Mouse (Mus musculus) stomach, embryonic 15.5 days (tissue): ENCODE measurements around the gene Lrp5. TPM values are rescaled to one million over a fixed set of nuclear protein-coding genes. Genes with fewer than 3 reads are reported as not detected.
"Not testable (repeated sequence)": the region's sequence is repeated elsewhere in the genome, so short reads cannot be mapped to it uniquely, and the experiment has no call there.

Experiments used
- ATAC-seq: fragments of 200-750 bp; cut with Nextera tagmentation; 2 replicates; pipeline ENCODE4 v1.8.0; 2017; ENCODE audit warnings: low read depth, moderate number of reproducible peaks, moderate TSS enrichment; ENCODE audit not compliant: insufficient read depth, low FRiP score
- H3K27ac ChIP-seq: fragments of 300-500 bp; sonication (generic); 2 replicates; pipeline ENCODE4 v1.5.1; 2015; ENCODE audit warnings: mild to moderate bottlenecking, inconsistent platforms
- H3K27me3 ChIP-seq: fragments of 300-500 bp; sonication (generic); replicated peaks from 2 replicates; pipeline ENCODE4 v1.6.1; 2015; ENCODE audit warnings: inconsistent platforms
- H3K36me3 ChIP-seq: fragments of 300-500 bp; sonication (generic); 2 replicates; pipeline ENCODE4 v1.6.1; 2015; ENCODE audit warnings: inconsistent platforms
- H3K4me1 ChIP-seq: fragments of 300-500 bp; sonication (generic); 2 replicates; pipeline ENCODE4 v1.6.1; 2015; ENCODE audit warnings: inconsistent platforms
- H3K4me2 ChIP-seq: fragments of 300-500 bp; sonication (generic); 2 replicates; pipeline ENCODE4 v1.6.1; 2015; ENCODE audit warnings: mild to moderate bottlenecking, inconsistent platforms
- H3K4me3 ChIP-seq: fragments of 300-500 bp; sonication (generic); replicated peaks from 2 replicates; pipeline ENCODE4 v1.5.1; 2015; ENCODE audit warnings: inconsistent platforms
- H3K9ac ChIP-seq: fragments of 300-500 bp; sonication (generic); 2 replicates; pipeline ENCODE4 v1.6.1; 2015; ENCODE audit warnings: inconsistent platforms
- H3K9me3 ChIP-seq: fragments of 300-500 bp; sonication (generic); 2 replicates; pipeline ENCODE4 v1.6.1; 2016; ENCODE audit warnings: inconsistent platforms
- WGBS: fragments of 180-500 bp; shearing (Covaris S2); methylation state at CpG from one replicate; pipeline ENCODE4 v1.1.7; 2015; 5-methylcytosine and 5-hydroxymethylcytosine counted together
- polyA plus RNA-seq: library from polyadenylated mRNA; unstranded; fragments of >200 nt; fragmentation: Nextera tagmentation; extraction: Ambion mirVana; gene quantifications from 2 replicates; pipeline ENCODE4 v1.2.1, GENCODE M21; 2015

Lrp5 gene
- polyA plus RNA-seq, 1 experiment from 2014 or later: 5.3 TPM

DNA sequence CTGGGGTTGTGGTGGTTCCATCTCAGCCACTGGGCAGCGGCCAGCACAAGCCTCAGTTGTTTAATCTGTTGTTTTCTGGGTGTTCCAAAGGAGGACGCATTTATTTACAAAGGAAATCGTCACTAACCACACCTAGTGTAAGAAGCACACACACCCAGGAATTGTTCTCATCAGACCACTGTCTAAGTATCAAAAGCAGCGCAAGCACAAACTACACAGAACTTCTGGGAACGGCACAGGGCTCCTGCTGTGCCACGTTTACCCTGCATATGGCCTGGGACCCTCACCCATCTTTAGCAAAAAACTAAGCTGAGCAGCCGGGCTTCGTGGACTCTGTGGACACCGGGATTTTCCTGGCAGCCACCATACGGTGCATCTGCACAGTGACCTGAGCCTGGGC lies 17.8 kb downstream of the Lrp5 start:
- no peak overlapping the region for H3K9ac ChIP-seq
- 72% methylated on average over 10 of the region's 10 CpGs for WGBS
- no peaks in the 10 kb centered on the region for H3K27me3 ChIP-seq
- H3K4me3 ChIP-seq: no peak overlapping the region
- no peak overlapping the region for H3K4me2 ChIP-seq
- peaks cover 34% of the 10 kb centered on the region for H3K4me1 ChIP-seq
- peak overlapping the region; percentile 13; the same call in 1 of the 2 replicates for H3K27ac ChIP-seq
- no peaks in the 10 kb centered on the region for H3K9me3 ChIP-seq
- no peak for ATAC-seq
- peaks cover 17% of the 10 kb centered on the region; the same call in 1 of the 2 replicates for H3K36me3 ChIP-seq

DNA sequence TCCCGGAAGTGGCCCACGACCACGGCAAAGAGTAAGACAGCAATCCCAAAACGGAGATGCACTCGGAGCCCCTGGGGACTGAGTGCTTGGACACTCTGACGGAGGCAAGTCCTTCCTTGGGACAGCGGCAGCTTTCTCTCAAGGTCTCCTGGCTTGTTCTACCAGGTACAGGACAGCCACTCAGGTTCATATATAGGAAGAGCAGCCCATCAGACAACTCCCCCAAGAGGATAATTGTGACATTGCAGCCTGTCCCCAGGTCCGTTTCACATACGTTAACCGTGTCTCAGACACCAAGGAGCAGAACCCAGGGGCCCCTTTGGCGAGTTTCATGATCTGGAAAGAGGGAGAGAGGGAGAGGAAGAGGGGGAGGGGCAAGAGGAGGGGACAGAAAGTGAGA lies 18.4 kb downstream of the Lrp5 start:
- H3K9ac ChIP-seq: no peak overlapping the region
- no peaks in the 10 kb centered on the region for H3K9me3 ChIP-seq
- peaks cover 34% of the 10 kb centered on the region for H3K4me1 ChIP-seq
- ATAC-seq: no peak
- no peak overlapping the region for H3K27ac ChIP-seq
- no peak overlapping the region for H3K4me2 ChIP-seq
- no peaks in the 10 kb centered on the region for H3K27me3 ChIP-seq
- H3K36me3 ChIP-seq: peaks cover 17% of the 10 kb centered on the region; the same call in 1 of the 2 replicates
- no peak overlapping the region for H3K4me3 ChIP-seq
- 66% methylated on average over 11 of the region's 11 CpGs for WGBS

DNA sequence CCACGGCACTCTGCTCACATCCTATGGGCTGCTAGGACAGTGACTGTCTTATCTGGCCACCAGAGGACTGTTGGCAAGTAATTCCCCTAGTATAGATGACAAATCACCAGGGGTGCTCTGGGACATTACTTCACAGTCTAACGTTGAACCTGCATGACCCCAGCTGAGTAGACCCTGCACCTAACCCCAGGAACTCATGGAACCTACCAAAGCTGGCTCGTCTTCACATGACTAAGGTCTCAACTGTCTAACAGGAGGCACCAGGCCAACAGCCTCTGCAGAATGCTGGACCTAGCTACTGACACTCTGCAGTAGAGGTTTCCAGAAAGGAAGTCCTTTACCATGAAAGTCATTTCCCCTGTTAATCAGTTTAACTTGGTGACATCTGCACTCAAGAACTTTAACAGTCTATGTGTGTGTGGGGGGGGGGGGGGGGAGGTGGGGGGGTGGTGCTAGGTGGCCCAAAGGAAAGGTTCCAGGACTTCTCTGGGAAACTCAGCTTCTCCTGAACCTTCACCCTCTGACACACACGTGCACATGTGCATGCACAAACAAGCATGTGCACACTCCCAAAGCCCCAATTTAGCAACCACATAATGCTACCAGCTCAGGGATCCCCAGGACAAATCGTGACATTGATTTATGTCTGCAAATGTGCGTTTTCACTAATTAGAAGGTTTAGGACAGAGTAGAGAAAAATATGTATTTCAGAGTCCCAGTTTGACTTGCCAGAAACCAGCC lies 19.0 kb downstream of the Lrp5 start:
- H3K9ac ChIP-seq: no peak overlapping the region
- H3K4me1 ChIP-seq: peaks cover 34% of the 10 kb centered on the region
- H3K27ac ChIP-seq: peak overlapping the region; percentile 51
- no peak overlapping the region for H3K4me3 ChIP-seq
- ATAC-seq: no peak
- H3K36me3 ChIP-seq: peaks cover 12% of the 10 kb centered on the region; the same call in 1 of the 2 replicates
- H3K9me3 ChIP-seq: no peaks in the 10 kb centered on the region
- H3K4me2 ChIP-seq: no peak overlapping the region
- no peaks in the 10 kb centered on the region for H3K27me3 ChIP-seq
- 61% methylated on average over 6 of the region's 6 CpGs for WGBS

DNA sequence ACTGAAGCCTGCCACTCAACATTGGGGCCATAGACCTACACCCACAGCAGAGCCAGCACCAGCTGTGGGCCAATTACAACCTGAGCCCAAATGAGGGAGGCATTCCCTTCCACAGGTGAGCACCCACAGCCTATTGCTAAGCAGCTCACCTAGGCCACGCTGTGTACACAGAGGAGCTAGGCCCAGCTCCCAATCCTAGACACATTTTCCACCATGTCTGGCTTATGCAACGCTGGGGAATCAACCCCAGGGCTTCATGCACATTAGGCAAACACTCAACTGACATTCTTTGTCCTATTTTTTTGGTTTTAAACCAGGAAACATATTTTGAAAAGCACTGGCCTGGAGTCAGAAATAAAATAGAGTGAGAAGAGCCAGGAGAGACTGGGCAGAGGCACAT lies 19.7 kb downstream of the Lrp5 start:
- Histone ChIP-seq H3K9ac (no peak overlapping the region), H3K27ac (peak overlapping the region; percentile 51), H3K4me2 (no peak overlapping the region), H3K4me1 (peaks cover 34% of the 10 kb centered on the region), H3K36me3 (0 out of 2 replicates have a peak, but pooled peaks cover 5% of the 10 kb centered on the region), H3K4me3 (no peak overlapping the region), H3K9me3 (no peaks in the 10 kb centered on the region), H3K27me3 (no peaks in the 10 kb centered on the region)
- ATAC-seq: no peak
- WGBS: 75% methylated on average over 2 of the region's 2 CpGs

DNA sequence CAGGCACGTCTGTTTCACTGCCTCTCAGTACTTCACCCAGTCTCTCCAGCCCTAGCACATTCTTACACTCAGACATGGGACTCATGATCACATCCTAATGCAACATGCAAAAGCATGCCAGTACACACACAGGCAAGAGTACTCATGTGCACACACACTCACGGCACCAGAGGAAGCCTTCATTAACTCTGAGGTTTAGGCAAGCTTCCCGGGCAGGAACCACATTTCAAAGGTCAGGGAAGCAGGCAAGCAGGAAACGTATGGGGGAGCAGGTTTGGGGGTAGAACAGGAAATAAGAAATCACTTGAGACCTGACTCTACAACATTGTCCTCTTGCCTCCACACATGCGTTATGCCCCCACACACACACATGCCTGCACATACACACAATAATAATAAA lies 20.9 kb downstream of the Lrp5 start:
- 38% methylated on average over 5 of the region's 5 CpGs for WGBS
- Histone ChIP-seq H3K4me3 (no peak overlapping the region), H3K36me3 (no peaks in the 10 kb centered on the region), H3K9ac (no peak overlapping the region), H3K9me3 (no peaks in the 10 kb centered on the region), H3K4me2 (no peak overlapping the region), H3K27me3 (no peaks in the 10 kb centered on the region), H3K4me1 (peaks cover 34% of the 10 kb centered on the region), H3K27ac (peak overlapping the region; percentile 28; the same call in 1 of the 2 replicates)
- ATAC-seq: no peak

DNA sequence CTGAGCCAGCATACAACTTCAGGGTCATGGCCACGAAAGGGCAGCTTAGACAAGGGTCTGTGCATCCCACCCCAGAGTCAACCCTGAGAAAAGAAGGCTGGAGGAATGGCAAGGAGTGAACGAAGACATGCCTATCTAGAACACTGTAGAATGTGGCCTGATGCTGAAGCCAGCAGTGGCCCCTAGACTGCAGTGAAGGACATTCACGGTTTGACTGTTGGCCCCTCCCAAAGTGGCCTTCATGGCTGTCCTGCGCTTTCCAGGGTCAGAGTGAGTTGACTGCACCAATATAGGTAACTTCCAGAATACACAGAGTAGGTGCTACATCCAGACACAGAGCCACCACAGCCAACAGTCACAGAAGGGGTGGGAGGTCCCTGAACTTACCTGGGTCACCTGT lies 28.4 kb downstream of the Lrp5 start:
- 93% methylated on average over 4 of the region's 4 CpGs for WGBS
- H3K4me1 ChIP-seq: 0 out of 2 replicates have a peak, but pooled peaks cover 3% of the 10 kb centered on the region
- ATAC-seq: no peak
- H3K27me3 ChIP-seq: no peaks in the 10 kb centered on the region
- H3K36me3 ChIP-seq: peaks cover 19% of the 10 kb centered on the region
- no peak overlapping the region for H3K27ac ChIP-seq
- no peaks in the 10 kb centered on the region for H3K9me3 ChIP-seq
- H3K4me3 ChIP-seq: no peak overlapping the region
- no peak overlapping the region for H3K4me2 ChIP-seq
- H3K9ac ChIP-seq: no peak overlapping the region

DNA sequence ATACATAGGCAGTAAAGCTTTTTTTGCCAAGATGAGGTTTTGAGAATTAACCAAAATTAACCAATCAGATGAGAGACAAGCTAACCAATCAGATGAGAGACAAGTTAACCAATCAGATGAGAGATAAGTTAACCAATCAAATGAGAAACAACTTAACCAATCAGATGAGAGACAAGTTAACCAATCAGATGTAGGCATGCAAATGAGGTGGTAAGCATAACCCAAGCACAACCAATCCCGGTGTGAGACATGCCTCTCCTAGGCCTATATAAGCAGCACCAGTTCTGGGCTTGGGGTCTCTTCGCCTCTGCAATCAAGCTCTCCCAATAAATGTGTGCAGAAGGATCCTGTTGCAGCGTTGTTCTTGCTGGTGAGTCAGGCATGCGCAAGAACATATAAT lies 29.3 kb downstream of the Lrp5 start:
- H3K36me3 ChIP-seq: peaks cover 26% of the 10 kb centered on the region
- 97% methylated on average over 4 of the region's 4 CpGs for WGBS
- not testable (repeated sequence) for H3K9me3 ChIP-seq, H3K27me3 ChIP-seq, H3K4me2 ChIP-seq, ATAC-seq, H3K9ac ChIP-seq, H3K27ac ChIP-seq, H3K4me3 ChIP-seq, H3K4me1 ChIP-seq

DNA sequence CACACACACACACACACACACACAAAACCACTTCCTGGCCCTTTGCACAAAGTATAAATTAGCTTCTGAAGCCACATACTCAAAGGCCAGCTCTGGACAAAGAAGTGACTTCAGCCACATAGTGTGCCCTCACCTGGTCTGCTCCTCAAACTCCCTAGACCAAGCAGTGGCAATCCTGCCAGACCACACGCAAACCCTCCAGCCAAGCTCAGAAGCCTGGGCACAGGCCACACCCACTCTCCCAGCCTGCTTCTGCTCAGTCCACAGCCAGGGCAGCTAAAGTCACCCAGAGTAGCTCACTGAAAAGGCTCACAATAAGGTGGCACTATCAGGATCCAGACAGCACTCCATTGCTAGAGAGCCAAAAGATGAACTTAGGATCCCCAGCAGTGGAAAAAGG lies 30.2 kb downstream of the Lrp5 start:
- Histone ChIP-seq H3K4me3 (no peak overlapping the region), H3K27me3 (no peaks in the 10 kb centered on the region), H3K9ac (no peak overlapping the region), H3K9me3 (no peaks in the 10 kb centered on the region), H3K36me3 (peaks cover 35% of the 10 kb centered on the region), H3K4me2 (no peak overlapping the region), H3K27ac (no peak overlapping the region), H3K4me1 (0 out of 2 replicates have a peak, but pooled peaks cover 3% of the 10 kb centered on the region)
- no peak for ATAC-seq
- 72% methylated on average over 1 of the region's 1 CpGs for WGBS

DNA sequence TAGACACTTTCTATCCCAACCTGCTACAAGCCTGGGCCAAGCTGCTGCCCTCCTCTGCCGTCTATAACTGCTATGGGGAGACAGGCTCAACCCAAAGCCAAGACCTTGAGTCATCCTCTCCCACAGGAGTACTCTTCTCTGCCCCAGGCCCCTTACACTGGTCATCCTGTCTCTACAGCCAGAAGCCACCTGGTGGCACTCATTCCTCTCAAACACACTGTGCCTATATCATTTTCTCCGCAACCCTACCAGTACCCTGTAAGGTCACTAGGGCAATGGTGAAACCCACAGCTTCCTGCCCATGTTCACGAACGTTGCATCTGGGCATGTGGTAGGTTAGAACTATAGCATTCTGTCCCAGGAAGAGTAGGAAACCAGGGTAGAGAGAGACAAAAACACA lies 31.4 kb downstream of the Lrp5 start:
- 68% methylated on average over 4 of the region's 4 CpGs for WGBS
- no peak overlapping the region for H3K27ac ChIP-seq
- peaks cover 35% of the 10 kb centered on the region for H3K36me3 ChIP-seq
- no peak overlapping the region for H3K4me3 ChIP-seq
- H3K27me3 ChIP-seq: no peaks in the 10 kb centered on the region
- H3K4me1 ChIP-seq: 0 out of 2 replicates have a peak, but pooled peaks cover 3% of the 10 kb centered on the region
- no peak overlapping the region for H3K4me2 ChIP-seq
- H3K9ac ChIP-seq: no peak overlapping the region
- no peak for ATAC-seq
- no peaks in the 10 kb centered on the region for H3K9me3 ChIP-seq

DNA sequence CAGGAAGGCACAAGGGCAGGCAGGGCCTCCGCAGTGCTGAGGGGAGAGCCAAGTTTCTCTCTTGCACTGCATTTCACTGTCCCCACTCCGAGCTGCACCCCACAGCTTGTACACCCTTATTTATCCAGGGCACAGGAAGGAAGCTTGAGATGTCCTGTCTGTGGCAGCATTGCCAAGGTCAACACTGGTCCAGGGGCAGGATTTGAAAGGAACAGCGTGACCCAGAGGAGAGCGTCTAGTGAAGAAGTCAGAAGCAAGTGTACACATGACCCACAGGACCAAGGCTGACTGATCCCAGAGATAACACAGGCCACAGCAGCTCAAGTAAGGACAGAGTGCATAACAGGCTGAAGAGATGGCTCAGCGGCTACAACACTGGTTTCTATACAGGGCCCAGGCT lies 32.3 kb downstream of the Lrp5 start:
- Histone ChIP-seq H3K27ac (0 out of 2 replicates have a peak overlapping the region, but pooled peaks have one; percentile 11), H3K4me2 (no peak overlapping the region), H3K9ac (no peak overlapping the region), H3K4me1 (0 out of 2 replicates have a peak, but pooled peaks cover 3% of the 10 kb centered on the region), H3K27me3 (no peaks in the 10 kb centered on the region), H3K4me3 (no peak overlapping the region), H3K36me3 (peaks cover 31% of the 10 kb centered on the region), H3K9me3 (no peaks in the 10 kb centered on the region)
- no peak for ATAC-seq
- WGBS: 74% methylated on average over 5 of the region's 5 CpGs

DNA sequence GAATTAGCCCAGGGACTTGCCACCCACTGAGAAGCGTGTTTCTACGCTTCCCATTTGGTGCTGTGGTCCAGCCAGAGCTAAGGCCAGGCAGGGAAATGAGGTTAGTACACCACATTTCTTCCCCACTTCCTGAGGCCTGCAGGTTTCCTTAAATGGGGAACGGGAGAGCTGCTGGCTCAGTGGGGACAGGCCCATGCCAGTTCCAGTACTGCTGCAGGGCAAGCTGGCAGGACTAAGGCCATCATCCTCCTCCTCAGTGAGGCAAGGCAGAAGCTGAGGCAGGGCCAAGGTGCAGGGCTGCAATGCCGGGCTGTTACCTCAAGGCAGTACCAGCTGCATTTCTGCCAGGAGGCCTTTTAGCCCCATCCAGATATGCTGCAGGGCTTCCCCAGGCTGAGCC lies 32.9 kb downstream of the Lrp5 start:
- no peak for ATAC-seq
- Histone ChIP-seq H3K27me3 (no peaks in the 10 kb centered on the region), H3K9ac (no peak overlapping the region), H3K36me3 (peaks cover 25% of the 10 kb centered on the region), H3K4me1 (0 out of 2 replicates have a peak, but pooled peaks cover 3% of the 10 kb centered on the region), H3K27ac (no peak overlapping the region), H3K9me3 (no peaks in the 10 kb centered on the region), H3K4me3 (no peak overlapping the region), H3K4me2 (no peak overlapping the region)
- 92% methylated on average over 4 of the region's 4 CpGs for WGBS

DNA sequence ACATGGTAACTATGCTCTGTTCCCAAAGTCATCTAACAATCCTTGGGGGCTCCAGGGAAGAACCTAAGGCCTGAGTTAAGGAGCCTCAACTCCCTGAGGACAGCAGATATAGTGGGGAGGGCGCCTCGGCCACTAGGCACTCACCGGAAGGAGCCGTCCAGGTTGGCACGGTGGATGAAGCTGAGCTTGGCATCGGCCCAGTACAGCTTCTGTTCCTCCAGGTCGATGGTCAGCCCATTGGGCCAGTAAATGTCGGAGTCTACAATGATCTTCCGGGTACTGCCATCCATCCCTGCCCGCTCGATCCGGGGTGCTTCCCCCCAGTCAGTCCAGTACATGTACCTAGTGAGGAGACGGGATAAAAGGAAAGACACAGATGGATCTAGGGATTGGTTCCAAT lies 34.4 kb downstream of the Lrp5 start:
- Histone ChIP-seq H3K4me2 (no peak overlapping the region), H3K27ac (no peak overlapping the region), H3K4me1 (0 out of 2 replicates have a peak, but pooled peaks cover 3% of the 10 kb centered on the region), H3K36me3 (peaks cover 25% of the 10 kb centered on the region), H3K27me3 (no peaks in the 10 kb centered on the region), H3K9ac (no peak overlapping the region), H3K4me3 (no peak overlapping the region), H3K9me3 (no peaks in the 10 kb centered on the region)
- no peak for ATAC-seq
- 96% methylated on average over 13 of the region's 13 CpGs for WGBS
